Mouse (Mus musculus): ENCODE data around the gene Abhd17c.

Abhd17c gene

DNA sequence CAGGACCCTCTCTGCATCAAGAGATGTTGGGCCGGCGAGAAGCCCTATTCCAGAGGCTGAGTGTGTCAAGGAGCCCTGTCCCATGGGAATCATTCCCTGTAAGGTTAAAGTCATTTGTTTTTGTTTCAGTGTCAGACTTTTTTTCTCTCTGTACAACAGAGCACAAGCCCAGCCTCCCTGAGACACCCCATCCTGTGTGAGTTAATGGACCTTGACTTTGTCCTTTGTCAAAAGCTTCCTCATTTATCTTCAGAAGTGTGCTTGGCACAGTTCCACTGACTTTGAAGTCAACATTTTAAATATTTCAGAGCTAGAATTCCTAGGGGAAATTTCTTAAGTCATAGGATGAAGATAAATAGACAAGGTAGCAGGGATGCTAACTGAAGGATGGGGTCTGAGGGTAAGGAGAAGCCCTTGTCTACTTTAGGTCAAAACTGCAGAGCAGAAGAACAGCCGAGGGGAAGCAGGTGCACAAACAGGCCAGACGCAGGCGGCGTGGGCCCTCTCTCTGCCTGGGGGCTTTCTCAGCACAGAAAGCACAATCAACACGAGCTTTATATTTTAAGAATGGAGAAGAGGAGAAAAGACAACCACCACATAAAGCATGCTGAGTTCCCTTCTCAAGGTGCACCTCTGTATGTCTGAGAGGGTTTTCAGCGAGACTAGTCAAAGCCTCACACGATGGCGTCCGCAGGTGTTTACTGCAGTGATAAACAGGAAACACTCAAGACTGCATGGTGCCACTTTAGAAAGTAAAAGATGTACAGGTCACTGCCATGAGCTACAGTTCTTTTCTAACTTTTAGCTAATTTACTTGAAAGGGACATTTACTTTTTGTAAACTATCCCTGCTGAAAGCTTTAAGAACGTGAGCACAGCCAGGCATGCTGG is 32.2 kb downstream of the Abhd17c start:
- no peak for DNase-seq (ENCODE audit: low spot score)

DNA sequence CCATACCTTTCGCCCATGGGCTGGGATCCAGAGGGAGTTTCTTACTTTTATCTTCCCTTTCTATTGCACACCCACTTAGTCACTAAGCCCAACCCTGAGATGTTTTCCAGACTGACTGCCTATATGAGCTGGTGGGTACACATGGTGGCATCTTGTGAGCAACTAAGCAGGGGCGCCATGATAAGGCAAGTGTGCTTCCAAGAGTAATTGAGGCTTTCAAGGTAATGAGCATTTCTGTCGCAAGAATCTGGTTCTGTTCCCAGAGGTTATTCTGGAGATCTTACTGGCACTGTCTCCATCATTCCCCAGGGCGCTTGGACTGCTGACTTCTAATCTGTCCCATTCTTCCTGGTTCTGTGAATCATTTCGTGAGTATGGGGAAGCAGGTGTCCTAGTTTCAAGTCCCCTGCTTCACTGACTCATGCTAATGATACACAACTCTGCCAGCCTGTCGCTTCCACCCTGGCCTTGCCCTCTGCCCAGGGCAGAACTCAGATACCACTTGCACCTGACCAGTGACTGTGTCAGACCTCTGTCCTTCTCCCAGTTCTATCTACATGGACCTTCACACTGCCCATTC is 34.1 kb downstream of the Abhd17c start:
- no peak for DNase-seq (ENCODE audit: low spot score)

DNA sequence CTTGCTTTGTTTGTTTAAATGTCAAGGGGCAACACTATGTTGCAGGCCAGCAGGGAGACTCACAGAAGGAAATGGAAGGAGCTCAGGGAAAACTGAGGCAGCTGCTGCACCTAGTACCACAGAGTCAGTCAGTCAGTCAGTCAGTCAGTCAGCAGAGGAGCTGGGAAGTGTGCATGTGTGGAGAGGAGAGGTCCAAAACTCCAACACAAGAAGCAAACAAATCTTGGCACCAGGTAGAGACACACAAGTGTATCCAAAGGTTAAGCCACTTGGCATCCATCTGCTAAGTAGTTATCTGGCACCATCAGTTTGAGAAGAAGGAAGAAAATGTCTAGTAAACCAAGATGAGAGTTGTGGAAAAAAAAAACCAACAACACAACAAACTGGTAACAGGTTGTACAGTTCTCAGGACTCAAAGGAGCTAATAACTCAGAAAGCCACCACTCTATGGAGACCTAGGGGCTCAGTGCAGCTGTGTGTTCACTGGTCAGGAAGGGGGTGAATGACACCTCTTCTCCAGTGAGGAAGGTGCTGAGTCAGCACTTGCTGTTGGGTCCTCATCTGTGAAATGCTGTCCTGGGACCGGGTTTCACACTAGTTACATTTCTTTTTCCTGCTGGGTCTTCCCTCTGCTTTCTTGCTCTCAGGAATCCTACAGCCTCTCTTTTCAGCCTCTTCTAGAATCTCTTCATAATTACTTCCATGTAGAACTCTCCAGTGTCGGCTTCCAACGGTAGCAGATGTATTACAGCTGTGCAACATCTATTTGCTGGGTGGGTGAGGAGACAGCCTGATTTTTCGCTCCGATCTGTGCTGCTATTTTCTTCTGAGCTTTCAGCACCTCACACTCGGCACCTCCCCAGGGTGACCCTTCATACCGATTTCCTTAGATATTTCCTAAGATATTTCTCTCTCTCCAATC is 34.8 kb downstream of the Abhd17c start:
- no peak for DNase-seq (ENCODE audit: low spot score)

DNA sequence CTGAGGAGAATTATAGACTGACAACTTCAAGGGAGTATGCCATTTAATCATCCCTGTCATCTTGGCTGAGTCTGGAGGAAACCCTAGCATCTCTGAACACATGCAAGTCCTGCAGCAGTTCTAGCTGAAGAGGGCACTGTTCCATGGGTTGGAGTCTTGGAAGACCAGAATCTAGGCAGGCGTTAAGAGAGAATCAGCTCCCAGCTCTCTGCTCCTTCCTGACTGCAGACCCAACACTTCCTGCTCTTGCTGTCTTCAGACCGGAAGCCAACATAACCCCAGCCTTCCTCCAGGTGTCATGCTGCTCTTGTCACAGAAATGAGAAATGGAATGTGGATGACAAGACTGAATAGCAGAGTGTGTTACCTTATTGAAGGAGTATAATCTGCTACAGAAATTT is 36.3 kb downstream of the Abhd17c start:
- no peak for DNase-seq (ENCODE audit: low spot score)

DNA sequence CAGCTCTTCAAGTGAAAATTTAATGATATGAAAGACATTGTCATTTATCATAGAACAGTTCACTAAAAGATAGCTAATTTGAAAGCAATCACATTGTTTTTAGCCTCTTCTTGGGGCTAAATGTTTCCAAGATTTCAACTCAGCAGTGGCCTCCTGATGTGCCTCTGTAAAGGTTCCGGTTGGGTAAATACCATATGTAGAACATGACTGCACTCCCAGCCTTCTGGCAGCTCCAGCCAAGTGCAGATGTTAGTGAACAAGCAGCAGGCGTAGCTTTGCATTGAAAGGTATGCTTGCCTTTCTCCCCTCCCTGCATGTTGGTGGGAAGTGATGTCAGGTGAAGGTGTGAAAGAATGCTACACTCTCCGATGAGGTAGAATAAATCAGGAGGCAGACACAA is 36.9 kb downstream of the Abhd17c start:
- DNase-seq (ENCODE audit: low spot score): no peak

DNA sequence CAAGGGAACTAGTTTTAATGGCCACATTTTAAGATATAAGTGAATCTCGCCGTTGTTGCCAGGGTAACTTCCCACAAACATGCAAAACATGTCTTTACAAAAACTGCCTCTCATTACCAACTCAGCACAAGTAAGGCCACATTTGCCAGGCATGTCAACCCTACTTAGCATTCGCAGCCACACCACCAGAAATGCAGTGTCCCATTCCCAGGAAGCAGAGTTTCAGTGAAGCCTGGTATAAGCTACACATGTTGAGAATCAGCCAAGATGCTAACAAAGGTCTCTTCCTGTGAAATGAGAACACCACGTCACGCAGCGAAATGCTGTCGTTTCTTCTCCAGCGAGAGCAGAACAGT is 38.7 kb downstream of the Abhd17c start:
- DNase-seq (ENCODE audit: low spot score): no peak

DNA sequence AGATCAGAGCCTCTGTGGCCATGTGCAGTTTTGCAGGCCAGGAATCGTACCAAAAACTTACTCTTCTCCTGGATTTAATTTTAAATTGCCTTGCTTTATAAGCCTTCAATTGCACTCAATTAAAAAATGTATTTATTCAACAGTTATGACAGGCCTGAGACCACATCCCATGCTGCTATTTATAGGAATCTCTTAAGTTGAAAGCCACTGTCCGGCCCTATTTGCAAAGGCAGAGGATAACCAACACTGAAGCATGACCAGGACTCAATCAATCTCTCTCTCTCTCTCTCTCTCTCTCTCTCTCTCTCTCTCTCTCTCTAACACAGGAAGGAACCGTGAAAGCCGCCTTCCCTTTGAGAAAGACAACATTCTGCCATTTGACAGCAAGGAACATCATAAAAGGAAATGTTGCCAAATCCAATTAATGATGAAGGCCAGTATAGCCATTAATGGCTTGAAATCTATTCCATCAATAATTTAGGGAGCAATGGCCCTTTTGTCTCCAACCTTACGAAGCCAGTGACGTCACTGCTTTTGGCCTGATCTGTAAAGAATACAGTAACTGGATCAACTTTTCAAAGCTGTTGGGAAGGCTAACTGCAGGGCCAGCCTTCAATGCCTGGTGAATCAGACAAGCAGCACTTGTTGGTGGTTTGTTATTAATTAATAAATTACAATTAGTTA is 39.2 kb downstream of the Abhd17c start:
- DNase-seq (ENCODE audit: low spot score): no peak

DNA sequence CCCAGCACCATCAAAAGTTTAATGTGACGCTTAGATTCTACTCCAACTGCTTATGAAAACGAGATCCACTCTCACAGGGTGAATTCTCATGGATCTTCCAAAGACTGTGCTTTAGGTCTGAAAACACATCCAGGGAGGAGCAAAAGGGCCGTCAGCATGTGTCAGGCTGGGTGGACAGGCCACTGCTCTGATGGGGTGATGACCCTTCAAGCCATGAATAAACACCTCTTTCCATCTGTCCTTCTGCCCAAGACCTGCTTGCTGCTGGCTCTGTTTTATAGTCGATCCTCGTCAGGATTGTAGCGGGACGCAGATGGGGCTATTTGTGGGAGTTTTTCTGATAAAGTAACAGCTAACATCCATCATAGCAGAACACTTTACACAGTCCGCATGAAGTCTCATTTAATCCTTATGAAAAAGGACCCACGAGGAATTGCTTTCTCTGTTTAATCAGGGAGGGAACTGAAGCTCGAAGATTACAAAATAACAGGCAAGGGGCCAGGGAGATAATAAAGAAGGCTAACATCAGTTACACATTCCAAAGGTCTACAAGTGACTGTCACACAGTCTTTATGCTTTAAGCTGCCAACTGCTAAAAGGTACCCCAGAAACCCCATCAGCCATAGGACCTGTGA is 39.9 kb downstream of the Abhd17c start:
- DNase-seq (ENCODE audit: low spot score): no peak

- DNase-seq (ENCODE audit: low spot score): no peak
These were observed 44.8 kb downstream of the Abhd17c start for GRCm38 (mm10) chr7:84106942-84107341.

- no peak for DNase-seq (ENCODE audit: low spot score)
These were observed 49.1 kb downstream of the Abhd17c start for GRCm38 (mm10) chr7:84102589-84102988.

- no peak for DNase-seq (ENCODE audit: low spot score)
These were observed 51.0 kb downstream of the Abhd17c start for GRCm38 (mm10) chr7:84100672-84101071.

DNA sequence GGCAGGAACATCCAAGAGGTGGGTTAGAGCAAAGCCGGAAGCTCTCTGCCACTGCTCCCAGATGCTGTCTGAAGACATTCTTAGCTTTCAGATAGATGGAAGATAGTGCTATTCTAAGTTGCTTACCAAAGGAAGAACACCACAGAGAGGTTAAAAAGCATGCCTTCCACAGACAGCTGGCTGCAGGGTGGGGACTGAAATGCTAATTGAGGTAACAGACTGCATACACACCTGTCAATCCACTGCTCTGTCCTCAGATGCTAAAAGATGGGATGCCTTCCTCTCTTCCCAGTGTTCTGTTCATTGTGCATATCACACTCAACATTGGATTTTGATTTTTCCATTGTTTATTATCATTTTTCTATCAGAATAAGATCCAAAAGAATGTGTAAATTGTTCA is 53.6 kb downstream of the Abhd17c start:
- no peak for DNase-seq (ENCODE audit: low spot score)

GRCm38 (mm10) chr7:84096501-84096900 is 55.2 kb downstream of the Abhd17c start:
- DNase-seq (ENCODE audit: low spot score): no peak

GRCm38 (mm10) chr7:84090793-84091192 is 60.9 kb downstream of the Abhd17c start:
- DNase-seq (ENCODE audit: low spot score): no peak

- DNase-seq (ENCODE audit: low spot score): no peak
These were observed 61.9 kb downstream of the Abhd17c start for GRCm38 (mm10) chr7:84089777-84090176.

DNA sequence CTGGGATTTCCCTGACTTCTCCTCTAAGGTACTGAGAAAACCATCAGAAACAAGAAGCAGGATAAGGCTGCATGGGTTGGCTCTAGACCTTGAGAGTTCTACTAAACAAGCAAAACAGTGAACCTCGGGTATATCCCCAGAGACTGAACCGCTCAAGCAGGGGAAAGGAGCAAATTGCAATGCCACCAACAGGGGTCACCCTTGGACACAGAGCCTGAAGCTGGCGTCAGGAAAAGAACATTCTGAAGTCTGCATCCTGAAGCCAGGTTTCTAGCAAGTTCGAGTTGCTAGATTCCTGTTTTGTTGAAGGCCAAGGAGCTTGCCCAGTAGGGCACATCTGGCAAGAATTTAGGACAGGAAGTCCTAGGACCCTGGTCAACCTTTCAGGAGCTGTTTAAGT is 62.7 kb downstream of the Abhd17c start:
- peak; percentile 32 for DNase-seq (ENCODE audit: low spot score)

DNA sequence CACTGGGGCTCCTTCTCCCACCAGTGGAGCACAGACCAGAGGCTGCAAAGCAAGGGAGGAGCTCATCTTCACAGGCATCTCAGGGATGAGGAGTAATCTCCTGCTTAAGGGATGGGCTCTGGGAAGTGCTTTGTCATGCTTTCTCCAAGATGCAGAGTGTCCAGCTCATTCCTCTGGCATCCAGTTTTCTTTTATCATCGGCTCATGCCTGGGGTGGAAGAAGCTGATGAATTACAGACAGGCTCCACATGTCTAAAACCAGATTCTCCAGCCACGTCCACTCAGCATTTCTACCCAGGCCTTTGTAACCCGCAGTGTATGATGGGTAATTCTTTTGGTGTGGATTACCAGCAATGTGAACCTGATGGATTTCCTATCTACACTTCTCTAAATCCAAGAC is 63.5 kb downstream of the Abhd17c start:
- DNase-seq (ENCODE audit: low spot score): no peak

GRCm38 (mm10) chr7:84086039-84086829 is 65.5 kb downstream of the Abhd17c start, which contains the start of gene Cemip:
Cemip (minus strand) TSS chr7:84086502.
- DNase-seq (ENCODE audit: low spot score): peak; percentile 70

DNA sequence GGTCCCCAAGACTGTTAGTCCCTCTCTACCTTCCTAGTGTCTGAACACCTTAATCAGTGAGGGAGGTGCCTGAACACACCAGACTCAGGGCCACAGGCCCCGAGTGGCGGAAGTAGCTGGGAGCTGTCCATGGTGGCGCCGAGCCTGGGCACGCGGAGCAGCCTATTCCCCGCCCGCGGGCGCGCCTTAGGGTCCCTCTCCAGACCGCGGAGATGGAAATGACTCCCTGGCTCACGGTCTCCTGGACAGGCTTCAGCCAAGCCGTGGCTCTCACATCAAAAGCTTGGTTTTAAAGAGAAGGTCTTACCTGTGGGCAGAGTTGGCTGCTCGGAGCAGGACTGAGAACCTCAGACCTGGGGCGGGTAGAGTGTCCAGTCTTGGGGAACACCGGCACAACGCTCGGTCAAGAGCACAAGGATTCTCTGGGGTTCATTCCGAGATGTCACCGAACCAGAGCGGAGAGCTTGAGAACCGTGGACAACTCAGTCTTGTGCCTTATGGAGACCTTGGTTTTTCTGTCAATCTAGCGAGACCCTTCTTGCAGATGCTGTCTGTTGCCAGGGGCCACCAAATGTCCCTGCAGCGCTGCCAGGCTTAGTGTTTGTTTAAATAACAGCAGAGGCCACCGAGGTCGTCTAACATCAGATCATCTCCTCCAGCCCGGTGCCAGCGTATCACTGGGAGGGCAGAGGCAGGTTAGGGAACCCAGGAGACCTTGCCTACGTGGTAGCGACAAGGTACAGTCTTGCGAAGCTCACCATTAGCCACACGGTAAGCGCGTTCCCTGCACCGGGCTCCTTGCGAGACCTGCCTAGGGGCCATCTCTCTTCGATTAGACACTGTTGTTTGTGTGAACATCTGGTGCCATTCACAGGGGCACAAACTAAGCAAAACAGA is 66.4 kb downstream of the Abhd17c start:
- DNase-seq (ENCODE audit: low spot score): no peak
